Mouse (Mus musculus) kidney, adult 2 months (tissue): Measurements from ENCODE around the gene Tenm4.

Experiments
- CTCF ChIP-seq: fragments of 200-500 bp; conservative IDR thresholded peaks from 2 replicates; pipeline ENCODE4 v1.5.1; 2011; ENCODE audit warnings: low read depth, mild to moderate bottlenecking, control low read depth, low read length, moderate library complexity, mixed read lengths; ENCODE audit not compliant: insufficient read depth, insufficient read length
- POLR2A ChIP-seq: fragments of 200-500 bp; IDR thresholded peaks from one replicate; pipeline ENCODE4 v1.6.1; 2011; ENCODE audit warnings: low read depth, low read length, control low read depth

GRCm38 (mm10) chr7:96152431-96152830 lies 18.6 kb upstream of the Tenm4 start:
- no peak for TF ChIP-seq CTCF
- TF ChIP-seq POLR2A = no peak
